Mouse (Mus musculus) left cerebral cortex, adult 8-10 months (tissue): ENCODE data around the gene Tex22. TPM values are rescaled to one million over a fixed set of nuclear protein-coding genes. Genes with fewer than 3 reads are reported as not detected.
A peak's percentile ranks its signal among the peaks of the same experiment; 100 is the strongest.

ENCODE experiments used
- DNase-seq, 2 experiments: peaks; one replicate each; pipeline ENCODE4 v3.0.0; 2022; ENCODE audit warnings: low spot score in 2 of 2
- total RNA-seq, 4 experiments: library from RNA; stranded (reverse); gene quantifications; 2 replicates each; pipeline ENCODE4 v1.2.4; 2022

Gene Tex22
- total RNA-seq, result 1 to 10 TPM in 2 of 4 experiments, under 1 TPM in 2; 0.30 to 1.5 (median 0.96) TPM

GRCm38 (mm10) chr12:113074329-113075062 lies at the start of gene Tex22:
Gene Tex22 (plus strand): TSS chr12:113074502.
- peak; percentile 79 to 87 for DNase-seq

- DNase-seq, result no peak
These were observed 47.7 kb upstream of the Tex22 start for GRCm38 (mm10) chr12:113026557-113026956.

- DNase-seq, result no peak
These were observed 46.8 kb upstream of the Tex22 start for GRCm38 (mm10) chr12:113027495-113027894.

- DNase-seq, result no peak
These were observed 46.2 kb upstream of the Tex22 start for GRCm38 (mm10) chr12:113028067-113028466.

- DNase-seq, result no peak
These were observed 45.4 kb upstream of the Tex22 start for GRCm38 (mm10) chr12:113028898-113029297.

GRCm38 (mm10) chr12:113030046-113030445 lies 44.3 kb upstream of the Tex22 start:
- no peak for DNase-seq

- no peak for DNase-seq
These were observed 43.3 kb upstream of the Tex22 start for GRCm38 (mm10) chr12:113030993-113031392.

- DNase-seq, result no peak
These were observed 42.9 kb upstream of the Tex22 start for GRCm38 (mm10) chr12:113031441-113031840.

- DNase-seq, result peak in 1 of 2 experiments; percentile 44
These were observed 41.7 kb upstream of the Tex22 start for GRCm38 (mm10) chr12:113032296-113033250.

GRCm38 (mm10) chr12:113035093-113035492 lies 39.2 kb upstream of the Tex22 start:
- no peak for DNase-seq

- DNase-seq, result no peak
These were observed 37.3 kb upstream of the Tex22 start for GRCm38 (mm10) chr12:113036996-113037395.

GRCm38 (mm10) chr12:113038414-113038813 lies 35.9 kb upstream of the Tex22 start:
- no peak for DNase-seq

GRCm38 (mm10) chr12:113041481-113042439 lies 32.5 kb upstream of the Tex22 start:
- peak in 1 of 2 experiments; percentile 74 for DNase-seq

GRCm38 (mm10) chr12:113042543-113042942 lies 31.8 kb upstream of the Tex22 start:
- DNase-seq, result no peak

- no peak for DNase-seq
These were observed 29.2 kb upstream of the Tex22 start for GRCm38 (mm10) chr12:113044916-113045677.

GRCm38 (mm10) chr12:113046861-113047260 lies 27.4 kb upstream of the Tex22 start:
- DNase-seq, result no peak

GRCm38 (mm10) chr12:113048103-113048502 lies 26.2 kb upstream of the Tex22 start:
- no peak for DNase-seq

GRCm38 (mm10) chr12:113049836-113050235 lies 24.5 kb upstream of the Tex22 start:
- DNase-seq, result no peak

- DNase-seq, result no peak
These were observed 23.6 kb upstream of the Tex22 start for GRCm38 (mm10) chr12:113050671-113051070.
